Mouse (Mus musculus) neural tube, embryonic 10.5 days (tissue): Measurements from ENCODE around the gene Ces1c.

Source experiments
- DNase-seq: peaks from one replicate; pipeline ENCODE4 v3.0.0-alpha.2; 2017; ENCODE audit warnings: low spot score; ENCODE audit errors: extremely low spot score

Gene Ces1c

GRCm38 (mm10) chr8:93131233-93131980, at the start of gene Ces1c:
Gene Ces1c, minus strand, starts transcription at chr8:93131283.
- DNase-seq, result no peak

GRCm38 (mm10) chr8:93180581-93181129, 49.6 kb upstream of the Ces1c start:
- DNase-seq, result no peak

- DNase-seq, result no peak
These were observed 45.5 kb upstream of the Ces1c start for GRCm38 (mm10) chr8:93176593-93176992.

- DNase-seq, result no peak
These were observed 43.5 kb upstream of the Ces1c start for GRCm38 (mm10) chr8:93174554-93174953.

- no peak for DNase-seq
These were observed 40.9 kb upstream of the Ces1c start for GRCm38 (mm10) chr8:93171846-93172590.

GRCm38 (mm10) chr8:93163363-93163762, 32.3 kb upstream of the Ces1c start:
- no peak for DNase-seq

GRCm38 (mm10) chr8:93151401-93151800, 20.3 kb upstream of the Ces1c start:
- DNase-seq, result no peak

GRCm38 (mm10) chr8:93147331-93147730, 16.2 kb upstream of the Ces1c start:
- no peak for DNase-seq

- DNase-seq, result peak; percentile 29
These were observed 9.6 kb upstream of the Ces1c start for GRCm38 (mm10) chr8:93140696-93141095.

- no peak for DNase-seq
These were observed 1.1 kb upstream of the Ces1c start for GRCm38 (mm10) chr8:93132196-93132595.

GRCm38 (mm10) chr8:93126476-93126875, 4.6 kb downstream of the Ces1c start:
- no peak for DNase-seq

GRCm38 (mm10) chr8:93122005-93122404, 9.1 kb downstream of the Ces1c start:
- no peak for DNase-seq

GRCm38 (mm10) chr8:93095376-93095775, 35.7 kb downstream of the Ces1c start:
- DNase-seq, result peak; percentile 41

GRCm38 (mm10) chr8:93091324-93091723, 39.8 kb downstream of the Ces1c start:
- DNase-seq, result no peak

- DNase-seq, result peak; percentile 42
These were observed 42.4 kb downstream of the Ces1c start for GRCm38 (mm10) chr8:93088686-93089122.

- peak; percentile 13 for DNase-seq
These were observed 42.9 kb downstream of the Ces1c start for GRCm38 (mm10) chr8:93088193-93088592.

- DNase-seq, result no peak
These were observed 51.2 kb downstream of the Ces1c start, which contains the start of gene Ces1b for GRCm38 (mm10) chr8:93079887-93080286. Gene Ces1b, minus strand, starts transcription at chr8:93080017.

- no peak for DNase-seq
These were observed 55.8 kb downstream of the Ces1c start for GRCm38 (mm10) chr8:93075251-93075650.

- no peak for DNase-seq
These were observed 67.5 kb downstream of the Ces1c start for GRCm38 (mm10) chr8:93063416-93064117.

GRCm38 (mm10) chr8:93059185-93059584, 71.9 kb downstream of the Ces1c start:
- peak; percentile 67 for DNase-seq

GRCm38 (mm10) chr8:93055238-93055637, 75.8 kb downstream of the Ces1c start:
- no peak for DNase-seq
